Mouse (Mus musculus) c-Kit-positive CD71-positive TER-119-positive erythroid progenitor cells, embryonic 14.5 days (primary cell): Measurements from ENCODE around the gene Nedd9.
"Not testable (repeated sequence)": the region's sequence is repeated elsewhere in the genome, so short reads cannot be mapped to it uniquely, and the experiment has no call there.

Source experiments
- DNase-seq: peaks from one replicate; pipeline ENCODE4 v3.0.0-alpha.2; 2013; ENCODE audit warnings: low spot score

Gene Nedd9

GRCm38 (mm10) chr13:41374886-41375285 is 112.3 kb downstream of the Nedd9 start:
- DNase-seq, result no peak

GRCm38 (mm10) chr13:41372555-41373460 is 114.4 kb downstream of the Nedd9 start:
- DNase-seq, result no peak

GRCm38 (mm10) chr13:41371547-41371946 is 115.6 kb downstream of the Nedd9 start:
- DNase-seq, result no peak

GRCm38 (mm10) chr13:41368612-41369011 is 118.5 kb downstream of the Nedd9 start:
- DNase-seq, result no peak

- DNase-seq, result no peak
These were observed 120.0 kb downstream of the Nedd9 start for GRCm38 (mm10) chr13:41367176-41367611.

GRCm38 (mm10) chr13:41366609-41367008 is 120.6 kb downstream of the Nedd9 start:
- DNase-seq, result not testable (repeated sequence)

- no peak for DNase-seq
These were observed 122.9 kb downstream of the Nedd9 start for GRCm38 (mm10) chr13:41364273-41364672.

GRCm38 (mm10) chr13:41362909-41363308 is 124.3 kb downstream of the Nedd9 start:
- no peak for DNase-seq

- DNase-seq, result no peak
These were observed 126.8 kb downstream of the Nedd9 start for GRCm38 (mm10) chr13:41360272-41360815.

- no peak for DNase-seq
These were observed 127.6 kb downstream of the Nedd9 start for GRCm38 (mm10) chr13:41359330-41360215.

- peak; percentile 85 for DNase-seq
These were observed 128.5 kb downstream of the Nedd9 start for GRCm38 (mm10) chr13:41358480-41359180.

- no peak for DNase-seq
These were observed 129.2 kb downstream of the Nedd9 start for GRCm38 (mm10) chr13:41358009-41358408.

GRCm38 (mm10) chr13:41357586-41357985 is 129.6 kb downstream of the Nedd9 start:
- no peak for DNase-seq

- DNase-seq, result no peak
These were observed 130.0 kb downstream of the Nedd9 start for GRCm38 (mm10) chr13:41357161-41357560.

GRCm38 (mm10) chr13:41355552-41355951 is 131.6 kb downstream of the Nedd9 start:
- no peak for DNase-seq

GRCm38 (mm10) chr13:41354591-41354990 is 132.6 kb downstream of the Nedd9 start:
- DNase-seq, result no peak

GRCm38 (mm10) chr13:41353676-41354075 is 133.5 kb downstream of the Nedd9 start:
- no peak for DNase-seq

- DNase-seq, result no peak
These were observed 134.8 kb downstream of the Nedd9 start for GRCm38 (mm10) chr13:41352352-41352751.

- no peak for DNase-seq
These were observed 136.6 kb downstream of the Nedd9 start for GRCm38 (mm10) chr13:41350589-41350988.

GRCm38 (mm10) chr13:41349770-41350169 is 137.4 kb downstream of the Nedd9 start:
- no peak for DNase-seq

- DNase-seq, result no peak
These were observed 141.4 kb downstream of the Nedd9 start for GRCm38 (mm10) chr13:41345756-41346155.

GRCm38 (mm10) chr13:41345306-41345705 is 141.9 kb downstream of the Nedd9 start:
- DNase-seq, result no peak
